Mouse (Mus musculus): ENCODE measurements at regions not wholly inside any gene's neighbourhood (a gene's known extent, or its start where the extent isn't known, plus 50 kb on each side); places are given as distances from the start of the nearest gene placed in this dataset.

- Histone ChIP-seq H3K9ac (ENCODE audit: low read length) (no peak overlapping the region), H3K36me3 (ENCODE audit: control insufficient read depth, insufficient read depth) (no peaks in the 10 kb centered on the region), H3K4me2 (ENCODE audit: low read depth, low read length) (no peak overlapping the region), H3K27me3 (ENCODE audit: control insufficient read depth, insufficient read depth, low read length) (no peaks in the 10 kb centered on the region), H3K9me3 (replicated peaks; ENCODE audit: control insufficient read depth, low read length) (no peaks in the 10 kb centered on the region; the same call in none of the 2 replicates), H3K4me1 (ENCODE audit: control insufficient read depth, insufficient read depth, low read length) (no peaks in the 10 kb centered on the region), H3K27ac (ENCODE audit: low read length) (no peak overlapping the region), H3K4me3 (ENCODE audit: low read length) (no peak overlapping the region)
- 68% methylated on average over 4 of the region's 4 CpGs for WGBS
- no peak for ATAC-seq (replicated peaks; ENCODE audit: extremely low read depth, insufficient read depth, low FRiP score)
Observed at GRCm38 (mm10) chr14:66584699-66585098, 575.7 kb upstream of the Gulo start.

GRCm38 (mm10) chr14:66579904-66580492 is 571.0 kb upstream of the Gulo start:
- Histone ChIP-seq H3K36me3 (ENCODE audit: control insufficient read depth, insufficient read depth) (no peaks in the 10 kb centered on the region), H3K4me1 (ENCODE audit: control insufficient read depth, insufficient read depth, low read length) (no peaks in the 10 kb centered on the region), H3K9ac (ENCODE audit: low read length) (no peak overlapping the region), H3K4me2 (ENCODE audit: low read depth, low read length) (no peak overlapping the region), H3K4me3 (ENCODE audit: low read length) (no peak overlapping the region), H3K27ac (ENCODE audit: low read length) (no peak overlapping the region), H3K27me3 (ENCODE audit: control insufficient read depth, insufficient read depth, low read length) (no peaks in the 10 kb centered on the region), H3K9me3 (replicated peaks; ENCODE audit: control insufficient read depth, low read length) (peaks cover 2% of the 10 kb centered on the region)
- 49% methylated on average over 6 of the region's 6 CpGs for WGBS
- no peak for ATAC-seq (replicated peaks; ENCODE audit: extremely low read depth, insufficient read depth, low FRiP score)

GRCm38 (mm10) chr14:66566600-66566999 is 557.6 kb upstream of the Gulo start:
- no peaks in the 10 kb centered on the region for H3K4me1 ChIP-seq (ENCODE audit: control insufficient read depth, insufficient read depth, low read length)
- no peak overlapping the region for H3K27ac ChIP-seq (ENCODE audit: low read length)
- ATAC-seq (replicated peaks; ENCODE audit: extremely low read depth, insufficient read depth, low FRiP score), result no peak
- no peaks in the 10 kb centered on the region for H3K36me3 ChIP-seq (ENCODE audit: control insufficient read depth, insufficient read depth)
- WGBS, result 82% methylated on average over 10 of the region's 10 CpGs
- no peaks in the 10 kb centered on the region for H3K9me3 ChIP-seq (replicated peaks; ENCODE audit: control insufficient read depth, low read length)
- H3K27me3 ChIP-seq (ENCODE audit: control insufficient read depth, insufficient read depth, low read length), result no peaks in the 10 kb centered on the region
- H3K4me2 ChIP-seq (ENCODE audit: low read depth, low read length), result no peak overlapping the region
- H3K9ac ChIP-seq (ENCODE audit: low read length), result no peak overlapping the region
- H3K4me3 ChIP-seq (ENCODE audit: low read length), result no peak overlapping the region

- Histone ChIP-seq H3K27me3 (ENCODE audit: control insufficient read depth, insufficient read depth, low read length) (no peaks in the 10 kb centered on the region), H3K9ac (ENCODE audit: low read length) (no peak overlapping the region), H3K4me3 (ENCODE audit: low read length) (no peak overlapping the region), H3K4me1 (ENCODE audit: control insufficient read depth, insufficient read depth, low read length) (no peaks in the 10 kb centered on the region), H3K4me2 (ENCODE audit: low read depth, low read length) (no peak overlapping the region), H3K27ac (ENCODE audit: low read length) (no peak overlapping the region), H3K9me3 (replicated peaks; ENCODE audit: control insufficient read depth, low read length) (no peaks in the 10 kb centered on the region), H3K36me3 (ENCODE audit: control insufficient read depth, insufficient read depth) (no peaks in the 10 kb centered on the region)
- WGBS, result 39% methylated on average over 4 of the region's 4 CpGs
- ATAC-seq (replicated peaks; ENCODE audit: extremely low read depth, insufficient read depth, low FRiP score), result no peak
Observed at GRCm38 (mm10) chr14:66562744-66563143, 553.7 kb upstream of the Gulo start.

- H3K4me2 ChIP-seq (ENCODE audit: low read depth, low read length), result no peak overlapping the region
- H3K9me3 ChIP-seq (replicated peaks; ENCODE audit: control insufficient read depth, low read length), result no peaks in the 10 kb centered on the region
- WGBS, result 77% methylated on average over 3 of the region's 3 CpGs
Observed at GRCm38 (mm10) chr14:66561715-66562114, 552.7 kb upstream of the Gulo start.

GRCm38 (mm10) chr14:66561042-66561590 is 552.1 kb upstream of the Gulo start:
- no peaks in the 10 kb centered on the region for H3K9me3 ChIP-seq (replicated peaks; ENCODE audit: control insufficient read depth, low read length)
- no peaks in the 10 kb centered on the region for H3K27me3 ChIP-seq (ENCODE audit: control insufficient read depth, insufficient read depth, low read length)
- H3K9ac ChIP-seq (ENCODE audit: low read length), result no peak overlapping the region
- H3K4me1 ChIP-seq (ENCODE audit: control insufficient read depth, insufficient read depth, low read length), result no peaks in the 10 kb centered on the region
- H3K4me2 ChIP-seq (ENCODE audit: low read depth, low read length), result no peak overlapping the region
- no peak overlapping the region for H3K27ac ChIP-seq (ENCODE audit: low read length)
- WGBS, result 73% methylated on average over 5 of the region's 5 CpGs
- H3K36me3 ChIP-seq (ENCODE audit: control insufficient read depth, insufficient read depth), result no peaks in the 10 kb centered on the region
- H3K4me3 ChIP-seq (ENCODE audit: low read length), result no peak overlapping the region
- no peak for ATAC-seq (replicated peaks; ENCODE audit: extremely low read depth, insufficient read depth, low FRiP score)

More at GRCm38 (mm10) chr14:66561715-66562114, 552.7 kb upstream of the Gulo start:
- Histone ChIP-seq H3K4me3 (ENCODE audit: low read length) (no peak overlapping the region), H3K9ac (ENCODE audit: low read length) (no peak overlapping the region), H3K27me3 (ENCODE audit: control insufficient read depth, insufficient read depth, low read length) (no peaks in the 10 kb centered on the region), H3K36me3 (ENCODE audit: control insufficient read depth, insufficient read depth) (no peaks in the 10 kb centered on the region), H3K4me1 (ENCODE audit: control insufficient read depth, insufficient read depth, low read length) (no peaks in the 10 kb centered on the region), H3K27ac (ENCODE audit: low read length) (no peak overlapping the region)
- ATAC-seq (replicated peaks; ENCODE audit: extremely low read depth, insufficient read depth, low FRiP score), result no peak

GRCm38 (mm10) chr14:66558393-66558792 is 549.4 kb upstream of the Gulo start:
- no peak overlapping the region for H3K4me3 ChIP-seq (ENCODE audit: low read length)
- no peak overlapping the region for H3K9ac ChIP-seq (ENCODE audit: low read length)
- no peaks in the 10 kb centered on the region for H3K9me3 ChIP-seq (replicated peaks; ENCODE audit: control insufficient read depth, low read length)
- no peak for ATAC-seq (replicated peaks; ENCODE audit: extremely low read depth, insufficient read depth, low FRiP score)
- H3K27me3 ChIP-seq (ENCODE audit: control insufficient read depth, insufficient read depth, low read length), result no peaks in the 10 kb centered on the region
- no peaks in the 10 kb centered on the region for H3K4me1 ChIP-seq (ENCODE audit: control insufficient read depth, insufficient read depth, low read length)
- no peak overlapping the region for H3K27ac ChIP-seq (ENCODE audit: low read length)
- WGBS, result 83% methylated on average over 5 of the region's 5 CpGs
- H3K4me2 ChIP-seq (ENCODE audit: low read depth, low read length), result no peak overlapping the region
- H3K36me3 ChIP-seq (ENCODE audit: control insufficient read depth, insufficient read depth), result no peaks in the 10 kb centered on the region

- Histone ChIP-seq H3K9me3 (replicated peaks; ENCODE audit: control insufficient read depth, low read length) (no peaks in the 10 kb centered on the region), H3K9ac (ENCODE audit: low read length) (no peak overlapping the region), H3K4me1 (ENCODE audit: control insufficient read depth, insufficient read depth, low read length) (no peaks in the 10 kb centered on the region), H3K4me2 (ENCODE audit: low read depth, low read length) (no peak overlapping the region), H3K4me3 (ENCODE audit: low read length) (no peak overlapping the region), H3K36me3 (ENCODE audit: control insufficient read depth, insufficient read depth) (no peaks in the 10 kb centered on the region), H3K27me3 (ENCODE audit: control insufficient read depth, insufficient read depth, low read length) (no peaks in the 10 kb centered on the region), H3K27ac (ENCODE audit: low read length) (no peak overlapping the region)
- ATAC-seq (replicated peaks; ENCODE audit: extremely low read depth, insufficient read depth, low FRiP score), result no peak
- 64% methylated on average over 8 of the region's 8 CpGs for WGBS
Observed at GRCm38 (mm10) chr14:66557631-66558030, 548.6 kb upstream of the Gulo start.

GRCm38 (mm10) chr14:66538498-66538897 is 529.5 kb upstream of the Gulo start:
- Histone ChIP-seq H3K4me2 (ENCODE audit: low read depth, low read length) (no peak overlapping the region), H3K36me3 (ENCODE audit: control insufficient read depth, insufficient read depth) (no peaks in the 10 kb centered on the region), H3K9ac (ENCODE audit: low read length) (no peak overlapping the region), H3K9me3 (replicated peaks; ENCODE audit: control insufficient read depth, low read length) (no peaks in the 10 kb centered on the region), H3K27ac (ENCODE audit: low read length) (no peak overlapping the region), H3K4me1 (ENCODE audit: control insufficient read depth, insufficient read depth, low read length) (no peaks in the 10 kb centered on the region), H3K4me3 (ENCODE audit: low read length) (no peak overlapping the region), H3K27me3 (ENCODE audit: control insufficient read depth, insufficient read depth, low read length) (no peaks in the 10 kb centered on the region)
- WGBS, result 83% methylated on average over 6 of the region's 6 CpGs
- no peak for ATAC-seq (replicated peaks; ENCODE audit: extremely low read depth, insufficient read depth, low FRiP score)
